Mouse (Mus musculus) embryonic facial prominence, embryonic 13.5 days (tissue): ENCODE results near the gene Mmgt2. TPM values are rescaled to one million over a fixed set of nuclear protein-coding genes. Genes with fewer than 3 reads are reported as not detected.
A peak's percentile ranks its signal among the peaks of the same experiment; 100 is the strongest.

Experiments used
- ATAC-seq: fragments of 200-750 bp; cut with Nextera tagmentation; 2 replicates; pipeline ENCODE4 v1.8.0; 2017; ENCODE audit warnings: low read depth; ENCODE audit not compliant: insufficient number of reproducible peaks, insufficient read depth, low FRiP score, low TSS enrichment
- H3K27ac ChIP-seq: fragments of 300-500 bp; sonication (generic); 2 replicates; pipeline ENCODE4 v1.5.1; 2015; ENCODE audit warnings: moderate library complexity, mild to moderate bottlenecking, inconsistent platforms
- H3K27me3 ChIP-seq: fragments of 300-500 bp; sonication (generic); 2 replicates; pipeline ENCODE4 v1.6.1; 2015; ENCODE audit warnings: mild to moderate bottlenecking, inconsistent platforms
- H3K36me3 ChIP-seq: fragments of 300-500 bp; sonication (generic); 2 replicates; pipeline ENCODE4 v1.6.1; 2015; ENCODE audit warnings: mild to moderate bottlenecking, inconsistent platforms
- H3K4me1 ChIP-seq: fragments of 300-500 bp; sonication (generic); 2 replicates; pipeline ENCODE4 v1.6.1; 2015; ENCODE audit warnings: inconsistent platforms
- H3K4me2 ChIP-seq: fragments of 300-500 bp; sonication (generic); 2 replicates; pipeline ENCODE4 v1.6.1; 2015; ENCODE audit warnings: moderate library complexity, mild to moderate bottlenecking, inconsistent platforms
- H3K4me3 ChIP-seq: fragments of 300-500 bp; sonication (generic); 2 replicates; pipeline ENCODE4 v1.5.1; 2015; ENCODE audit warnings: mild to moderate bottlenecking, inconsistent platforms
- H3K9ac ChIP-seq: fragments of 300-500 bp; sonication (generic); 2 replicates; pipeline ENCODE4 v1.6.1; 2015; ENCODE audit warnings: mild to moderate bottlenecking, inconsistent platforms
- H3K9me3 ChIP-seq: fragments of 300-500 bp; sonication (generic); 2 replicates; pipeline ENCODE4 v1.6.1; 2016; ENCODE audit warnings: inconsistent platforms
- WGBS: fragments of 180-500 bp; shearing (Covaris S2); methylation state at CpG from one replicate; pipeline ENCODE4 v1.1.7; 2015; ENCODE audit warnings: mixed read lengths; 5-methylcytosine and 5-hydroxymethylcytosine counted together
- polyA plus RNA-seq: library from polyadenylated mRNA; unstranded; fragments of >200 nt; fragmentation: Nextera tagmentation; extraction: Ambion mirVana; gene quantifications from 2 replicates; pipeline ENCODE4 v1.2.1, GENCODE M21; 2015

Gene Mmgt2
- polyA plus RNA-seq, 1 experiment from 2014 or later = 60.4 TPM

- Histone ChIP-seq H3K4me1 (peaks cover 63% of the 10 kb centered on the region), H3K4me2 (no peak overlapping the region), H3K36me3 (no peaks in the 10 kb centered on the region), H3K27me3 (no peaks in the 10 kb centered on the region), H3K9ac (no peak overlapping the region), H3K9me3 (no peaks in the 10 kb centered on the region), H3K4me3 (no peak overlapping the region), H3K27ac (no peak overlapping the region)
- WGBS = 71% methylated on average over 3 of the region's 3 CpGs
- ATAC-seq = no peak
These were observed 8.1 kb upstream of the Mmgt2 start for GRCm38 (mm10) chr11:62640378-62640777.

GRCm38 (mm10) chr11:62642023-62642844 lies 6.2 kb upstream of the Mmgt2 start:
- Histone ChIP-seq H3K4me1 (peaks cover 65% of the 10 kb centered on the region), H3K4me2 (no peak overlapping the region), H3K9ac (0 out of 2 replicates have a peak overlapping the region, but pooled peaks have one; percentile 27), H3K36me3 (no peaks in the 10 kb centered on the region), H3K9me3 (no peaks in the 10 kb centered on the region), H3K4me3 (no peak overlapping the region), H3K27ac (no peak overlapping the region), H3K27me3 (no peaks in the 10 kb centered on the region)
- ATAC-seq = no peak
- WGBS = 56% methylated on average over 11 of the region's 11 CpGs

GRCm38 (mm10) chr11:62643011-62643631 lies 5.3 kb upstream of the Mmgt2 start:
- H3K27me3 ChIP-seq = no peaks in the 10 kb centered on the region
- H3K4me3 ChIP-seq = no peak overlapping the region
- H3K4me2 ChIP-seq = no peak overlapping the region
- H3K9me3 ChIP-seq = no peaks in the 10 kb centered on the region
- H3K9ac ChIP-seq = peak overlapping the region; percentile 44; the same call in 1 of the 2 replicates
- 63% methylated on average over 8 of the region's 8 CpGs for WGBS
- no peaks in the 10 kb centered on the region for H3K36me3 ChIP-seq
- peak overlapping the region; percentile 19 for H3K27ac ChIP-seq
- H3K4me1 ChIP-seq = peaks cover 70% of the 10 kb centered on the region
- no peak for ATAC-seq

DNA sequence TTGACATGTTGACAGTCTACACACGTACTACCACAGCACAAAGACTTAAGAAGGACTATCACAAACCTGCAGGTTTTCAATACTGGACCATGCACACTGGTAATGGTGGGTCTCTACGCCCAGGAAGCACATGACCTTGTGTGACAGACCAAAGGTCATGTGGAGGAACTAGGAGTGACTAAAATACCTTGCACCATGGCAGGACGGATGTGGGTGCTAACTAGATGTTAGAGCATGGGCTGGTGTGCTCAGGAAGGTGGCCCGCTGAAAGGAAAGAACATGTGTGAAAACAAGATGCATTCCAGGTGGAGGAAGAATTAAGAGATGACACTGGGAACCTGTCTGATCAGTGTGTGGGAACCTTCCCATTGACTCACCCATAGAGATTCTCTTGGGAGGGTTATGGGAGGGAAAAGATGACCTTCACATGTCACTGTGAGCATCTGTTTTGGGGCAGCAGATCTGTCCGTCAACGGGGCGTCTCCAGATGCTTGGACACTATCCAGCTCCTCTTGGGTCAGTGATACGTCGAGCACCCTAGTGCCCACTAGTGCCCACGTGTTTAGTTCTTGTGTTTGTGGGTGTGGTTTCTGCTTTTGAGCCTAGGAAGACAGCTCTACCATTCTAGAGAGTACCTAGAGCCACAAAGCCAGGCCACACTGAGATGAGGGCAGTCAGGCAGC lies 4.6 kb upstream of the Mmgt2 start:
- ATAC-seq = no peak
- Histone ChIP-seq H3K4me2 (no peak overlapping the region), H3K4me3 (no peak overlapping the region), H3K9me3 (no peaks in the 10 kb centered on the region), H3K9ac (no peak overlapping the region), H3K27me3 (no peaks in the 10 kb centered on the region), H3K4me1 (peaks cover 65% of the 10 kb centered on the region), H3K27ac (0 out of 2 replicates have a peak overlapping the region, but pooled peaks have one; percentile 19), H3K36me3 (no peaks in the 10 kb centered on the region)
- 85% methylated on average over 10 of the region's 10 CpGs for WGBS

- H3K4me3 ChIP-seq = no peak overlapping the region
- H3K27ac ChIP-seq = peak overlapping the region; percentile 93
- H3K36me3 ChIP-seq = no peaks in the 10 kb centered on the region
- H3K4me1 ChIP-seq = peaks cover 69% of the 10 kb centered on the region
- no peak for ATAC-seq
- WGBS = 88% methylated on average over 5 of the region's 5 CpGs
- H3K9me3 ChIP-seq = no peaks in the 10 kb centered on the region
- peak overlapping the region; percentile 92 for H3K4me2 ChIP-seq
- no peaks in the 10 kb centered on the region for H3K27me3 ChIP-seq
- H3K9ac ChIP-seq = no peak overlapping the region
These were observed 3.7 kb upstream of the Mmgt2 start for GRCm38 (mm10) chr11:62644602-62645336.

DNA sequence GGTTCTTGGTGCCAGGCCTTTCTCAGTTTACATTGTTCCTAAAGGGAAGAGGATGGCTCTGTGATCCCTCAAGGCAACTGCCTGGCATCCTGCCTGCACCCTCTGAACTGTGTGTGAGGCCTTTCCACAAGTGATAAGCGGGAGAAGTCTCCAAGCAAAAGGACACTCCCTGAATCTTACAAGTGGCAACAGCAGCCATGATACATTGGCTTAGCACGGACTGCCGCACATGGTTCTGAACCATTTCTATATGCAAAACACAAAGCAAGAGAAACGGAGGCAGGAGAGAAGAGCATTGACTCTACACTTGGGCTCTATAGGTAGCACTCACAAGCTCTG lies 3.2 kb upstream of the Mmgt2 start:
- no peak overlapping the region for H3K9ac ChIP-seq

DNA sequence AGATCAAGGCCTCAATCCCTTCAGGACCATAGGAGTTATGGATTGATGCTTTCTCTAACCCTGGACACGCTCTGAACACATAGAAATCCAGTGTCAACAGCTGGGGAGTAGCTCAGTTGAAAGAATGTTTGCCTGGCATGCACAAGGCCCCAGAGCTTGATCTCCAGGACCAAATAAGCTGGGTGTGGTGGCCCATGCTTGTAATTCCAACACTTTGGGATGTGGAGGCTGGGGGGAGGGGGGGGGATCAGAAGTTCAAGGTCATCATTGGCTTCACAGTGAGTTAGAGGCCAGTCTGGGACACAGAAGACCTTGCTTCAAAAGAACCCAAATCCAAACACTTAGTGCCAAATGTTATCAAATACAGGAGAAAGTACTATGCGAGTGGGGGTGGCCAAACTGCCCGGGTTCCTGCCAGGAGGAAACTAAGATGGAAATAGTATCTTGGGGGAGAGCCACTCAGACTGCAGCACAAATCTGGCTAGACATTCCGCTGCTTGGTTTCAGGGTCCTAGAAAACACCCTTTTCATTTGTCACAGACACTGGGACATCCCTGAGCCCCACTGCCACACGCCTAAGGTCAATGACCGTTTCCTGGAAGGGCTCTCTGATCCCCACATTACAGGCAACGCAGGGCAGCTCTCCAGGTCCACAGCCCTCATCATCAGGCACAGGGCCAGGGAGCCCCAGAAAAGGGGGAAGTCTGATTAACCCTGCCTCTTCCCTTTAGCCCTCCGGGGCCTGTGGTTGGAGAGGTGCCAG lies 2.6 kb upstream of the Mmgt2 start:
- ATAC-seq = no peak

More for the DNA sequence above, 3.2 kb upstream of the Mmgt2 start:
- Histone ChIP-seq H3K4me1 (peaks cover 69% of the 10 kb centered on the region), H3K27me3 (no peaks in the 10 kb centered on the region), H3K4me2 (peak overlapping the region; percentile 92), H3K4me3 (peak overlapping the region; percentile 79), H3K27ac (peak overlapping the region; percentile 93), H3K9me3 (no peaks in the 10 kb centered on the region), H3K36me3 (no peaks in the 10 kb centered on the region)
- ATAC-seq = no peak
- 84% methylated on average over 4 of the region's 4 CpGs for WGBS

GRCm38 (mm10) chr11:62646495-62646843 lies 2.0 kb upstream of the Mmgt2 start:
- Histone ChIP-seq H3K27me3 (no peaks in the 10 kb centered on the region), H3K4me3 (peak overlapping the region; percentile 79), H3K4me1 (peaks cover 76% of the 10 kb centered on the region), H3K4me2 (peak overlapping the region; percentile 92), H3K9me3 (no peaks in the 10 kb centered on the region), H3K27ac (peak overlapping the region; percentile 93), H3K36me3 (peaks cover 2% of the 10 kb centered on the region; the same call in 1 of the 2 replicates), H3K9ac (peak overlapping the region; percentile 87; the same call in 1 of the 2 replicates)
- 10% methylated on average over 4 of the region's 4 CpGs for WGBS
- ATAC-seq = no peak

More for the DNA sequence above, 2.6 kb upstream of the Mmgt2 start:
- peak overlapping the region; percentile 79 for H3K4me3 ChIP-seq
- H3K36me3 ChIP-seq = no peaks in the 10 kb centered on the region
- peak overlapping the region; percentile 92 for H3K4me2 ChIP-seq
- no peaks in the 10 kb centered on the region for H3K9me3 ChIP-seq
- peak overlapping the region; percentile 87 for H3K9ac ChIP-seq
- no peaks in the 10 kb centered on the region for H3K27me3 ChIP-seq
- H3K4me1 ChIP-seq = peaks cover 75% of the 10 kb centered on the region
- peak overlapping the region; percentile 93 for H3K27ac ChIP-seq
- WGBS = 15% methylated on average over 8 of the region's 8 CpGs

DNA sequence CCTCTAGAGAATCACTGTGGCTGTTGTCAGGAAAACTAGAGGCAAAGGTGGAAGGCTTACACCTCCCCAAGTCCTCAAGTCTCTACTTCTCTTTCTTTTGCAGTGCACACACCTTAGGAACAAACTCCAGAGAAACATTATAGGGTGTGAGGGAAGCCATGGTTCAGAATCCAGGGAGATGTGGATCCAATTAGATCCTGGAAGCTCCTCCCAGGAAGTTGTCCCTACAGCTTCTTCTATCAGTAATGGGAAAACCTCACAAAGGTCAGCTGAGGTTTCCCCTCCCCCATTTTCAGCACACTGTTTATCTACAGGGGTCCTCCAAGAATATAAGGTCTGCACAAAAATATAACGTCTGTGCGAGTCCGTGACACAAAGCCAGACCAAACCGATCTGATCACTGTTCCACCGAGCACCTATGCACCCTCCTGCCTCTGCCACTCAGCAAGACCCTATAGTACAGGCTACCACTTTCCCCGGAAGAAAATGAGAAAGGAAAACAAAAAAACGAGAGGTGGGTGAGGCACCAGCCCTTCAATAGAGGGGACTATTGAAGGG lies 1.4 kb upstream of the Mmgt2 start:
- H3K27ac ChIP-seq = peak overlapping the region; percentile 93
- H3K9ac ChIP-seq = peak overlapping the region; percentile 87
- peaks cover 73% of the 10 kb centered on the region for H3K4me1 ChIP-seq
- no peak for ATAC-seq
- H3K4me3 ChIP-seq = peak overlapping the region; percentile 79
- 37% methylated on average over 7 of the region's 7 CpGs for WGBS
- H3K27me3 ChIP-seq = no peaks in the 10 kb centered on the region
- peak overlapping the region; percentile 92 for H3K4me2 ChIP-seq
- H3K36me3 ChIP-seq = peaks cover 7% of the 10 kb centered on the region; the same call in 1 of the 2 replicates
- no peaks in the 10 kb centered on the region for H3K9me3 ChIP-seq

GRCm38 (mm10) chr11:62647661-62648590 lies 538 bp upstream of the Mmgt2 start, which contains the start of gene Lrrc75a:
Gene Lrrc75a (minus strand): TSS chr11:62648523.
- H3K36me3 ChIP-seq = peaks cover 13% of the 10 kb centered on the region
- peak; percentile 33 for ATAC-seq
- peak within 1 kb of the TSS; percentile 93 for H3K27ac ChIP-seq
- under 1% methylated on average over 62 of the region's 86 CpGs for WGBS
- peak within 1 kb of the TSS; percentile 92 for H3K4me2 ChIP-seq
- H3K4me1 ChIP-seq = peaks cover 64% of the 10 kb centered on the region
- H3K4me3 ChIP-seq = peak within 1 kb of the TSS; percentile 79
- H3K27me3 ChIP-seq = no peaks in the 10 kb centered on the region
- H3K9me3 ChIP-seq = no peaks in the 10 kb centered on the region
- H3K9ac ChIP-seq = peak within 1 kb of the TSS; percentile 87
